Mouse (Mus musculus): Measurements from ENCODE around the gene Gm20403. TPM values are rescaled to one million over a fixed set of nuclear protein-coding genes. Genes with fewer than 3 reads are reported as not detected.

Gm20403 gene
- total RNA-seq, 2 experiments from 2014 or later = not detected

Other genes with a start within 250 kb of the Gm20403 start
- gene Snx6, start 190.8 kb downstream of the Gm20403 start, total RNA-seq (2021) = 10 to 100 TPM; 30.9 to 34.6 TPM
- gene Cfl2, start 123.7 kb downstream of the Gm20403 start, total RNA-seq (2021) = 100 to 1,000 TPM; 379 to 384 TPM
- 10 to 100 TPM in 1 of 2 experiments, 1 to 10 TPM in 1; 8.9 to 14.3 TPM for gene Baz1a, start 27.8 kb upstream of the Gm20403 start, total RNA-seq (2021)
- gene 2700097O09Rik, start 93.6 kb upstream of the Gm20403 start, total RNA-seq (2021) = 1 to 10 TPM; 9.2 to 9.6 TPM
- 10 to 100 TPM; 93.0 to 93.9 TPM for gene Srp54a, start 93.7 kb upstream of the Gm20403 start, total RNA-seq (2021)
- gene Fam177a, start 137.9 kb upstream of the Gm20403 start, total RNA-seq (2021) = 1 to 10 TPM; 7.3 to 7.9 TPM
- 10 to 100 TPM; 40.7 to 51.8 TPM for gene Srp54b, start 168.6 kb upstream of the Gm20403 start, total RNA-seq (2021)
- gene 1700047I17Rik2, start 213.1 kb upstream of the Gm20403 start, total RNA-seq (2021) = 1 to 10 TPM; 8.4 to 8.5 TPM
- gene Srp54c, start 243.6 kb upstream of the Gm20403 start, total RNA-seq (2021) = 10 to 100 TPM; 29.9 to 30.0 TPM

Measured in heart, postnatal 36 days (tissue).